Mouse (Mus musculus) urinary bladder, adult 18-20 months (tissue): ENCODE measurements at regions not wholly inside any gene's neighbourhood (a gene's known extent, or its start where the extent isn't known, plus 50 kb on each side); places are given as distances from the start of the nearest gene placed in this dataset.
A peak's percentile ranks its signal among the peaks of the same experiment; 100 is the strongest.

Experiments used
- DNase-seq, 2 experiments: peaks; one replicate each; pipeline ENCODE4 v3.0.0; 2022; ENCODE audit warnings: low spot score in 2 of 2, mixed read lengths in 2 of 2

- no peak for DNase-seq
These were observed 122.5 kb upstream of the Maf start for GRCm38 (mm10) chr8:115830012-115830662.

- no peak for DNase-seq
These were observed 118.9 kb upstream of the Maf start for GRCm38 (mm10) chr8:115826516-115826915.

GRCm38 (mm10) chr8:115825899-115826502 is 118.4 kb upstream of the Maf start:
- DNase-seq = peak in 1 of 2 experiments; percentile 9

GRCm38 (mm10) chr8:115824478-115824785 is 116.8 kb upstream of the Maf start:
- no peak for DNase-seq

GRCm38 (mm10) chr8:115823673-115824477 is 116.3 kb upstream of the Maf start:
- no peak for DNase-seq

- no peak for DNase-seq
These were observed 105.8 kb upstream of the Maf start for GRCm38 (mm10) chr8:115813426-115813825.

- no peak for DNase-seq
These were observed 99.0 kb upstream of the Maf start for GRCm38 (mm10) chr8:115806579-115806978.

- no peak for DNase-seq
These were observed 98.5 kb upstream of the Maf start for GRCm38 (mm10) chr8:115806139-115806538.

- no peak for DNase-seq
These were observed 86.0 kb upstream of the Maf start for GRCm38 (mm10) chr8:115793587-115793986.

- DNase-seq = no peak
These were observed 80.8 kb upstream of the Maf start for GRCm38 (mm10) chr8:115788421-115788820.

GRCm38 (mm10) chr8:115786185-115786584 is 78.6 kb upstream of the Maf start:
- DNase-seq = no peak

- no peak for DNase-seq
These were observed 78.2 kb upstream of the Maf start for GRCm38 (mm10) chr8:115785769-115786168.

GRCm38 (mm10) chr8:115783364-115783763 is 75.8 kb upstream of the Maf start:
- no peak for DNase-seq

- DNase-seq = no peak
These were observed 70.8 kb upstream of the Maf start for GRCm38 (mm10) chr8:115778433-115778832.

- peak; percentile 26 to 32 for DNase-seq
These were observed 63.5 kb upstream of the Maf start for GRCm38 (mm10) chr8:115771060-115771459.

- no peak for DNase-seq
These were observed 61.0 kb upstream of the Maf start for GRCm38 (mm10) chr8:115768631-115769030.

- peak; percentile 12 to 14 for DNase-seq
These were observed 58.8 kb upstream of the Maf start for GRCm38 (mm10) chr8:115766218-115766898.

- no peak for DNase-seq
These were observed 57.0 kb upstream of the Maf start for GRCm38 (mm10) chr8:115764551-115764950.

GRCm38 (mm10) chr8:115758011-115758410 is 50.4 kb upstream of the Maf start:
- no peak for DNase-seq
